Mouse (Mus musculus): ENCODE measurements around the gene Adrb1. TPM values are rescaled to one million over a fixed set of nuclear protein-coding genes. Genes with fewer than 3 reads are reported as not detected.
"Not testable (repeated sequence)": the region's sequence is repeated elsewhere in the genome, so short reads cannot be mapped to it uniquely, and the experiment has no call there.

Gene Adrb1
- total and polyA plus RNA-seq, 2 experiments from 2014 or later = 2.0 to 7.6 TPM

DNA sequence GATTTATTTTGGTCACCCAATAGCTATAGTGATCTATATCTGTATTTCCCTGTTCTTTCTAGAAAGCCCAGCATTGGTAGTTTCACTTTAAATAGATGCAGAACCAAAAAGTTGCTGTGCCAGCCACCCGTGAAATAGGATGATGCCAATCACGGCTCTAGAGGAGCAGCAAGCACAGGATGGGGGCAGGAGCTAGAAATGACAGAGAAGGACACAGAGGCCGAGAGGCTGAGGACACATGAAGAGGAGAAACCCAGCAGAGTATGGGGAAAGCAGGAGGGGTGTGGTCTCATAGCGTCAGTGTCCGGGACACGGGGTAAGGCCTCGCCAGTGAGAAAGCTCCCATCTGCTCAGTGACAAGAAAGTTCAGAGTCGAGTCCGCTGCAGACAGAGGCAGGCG is 25.9 kb downstream of the Adrb1 start:
- H3K4me1 ChIP-seq (ENCODE audit: insufficient read depth, low read length) = no peaks in the 10 kb centered on the region; the same call in 1 of the 2 replicates
- DNase-seq (ENCODE audit: low spot score) = no peak
- WGBS = 65% methylated on average over 10 of the region's 10 CpGs
- no peak overlapping the region for H3K27ac ChIP-seq (ENCODE audit: low read depth, low read length)
- no peak overlapping the region for H3K4me2 ChIP-seq (ENCODE audit: low read depth, low read length, poor library complexity, severe bottlenecking)
- no peaks in the 10 kb centered on the region for H3K36me3 ChIP-seq (ENCODE audit: insufficient read depth, low read length)
- 0 out of 2 replicates have a peak, but pooled peaks cover 3% of the 10 kb centered on the region for H3K27me3 ChIP-seq (ENCODE audit: insufficient read depth, low read length)
- H3K4me3 ChIP-seq (ENCODE audit: low read depth, low read length) = no peak overlapping the region
- H3K9ac ChIP-seq (replicated peaks; ENCODE audit: low read length, poor library complexity, severe bottlenecking) = 0 out of 2 replicates have a peak overlapping the region, but pooled peaks have one; percentile 13
- no peak for ATAC-seq (ENCODE audit: low FRiP score)
- no peak for TF ChIP-seq CTCF (IDR thresholded peaks at IDR 0.05)
- H3K9me3 ChIP-seq (ENCODE audit: low read length) = no peaks in the 10 kb centered on the region

DNA sequence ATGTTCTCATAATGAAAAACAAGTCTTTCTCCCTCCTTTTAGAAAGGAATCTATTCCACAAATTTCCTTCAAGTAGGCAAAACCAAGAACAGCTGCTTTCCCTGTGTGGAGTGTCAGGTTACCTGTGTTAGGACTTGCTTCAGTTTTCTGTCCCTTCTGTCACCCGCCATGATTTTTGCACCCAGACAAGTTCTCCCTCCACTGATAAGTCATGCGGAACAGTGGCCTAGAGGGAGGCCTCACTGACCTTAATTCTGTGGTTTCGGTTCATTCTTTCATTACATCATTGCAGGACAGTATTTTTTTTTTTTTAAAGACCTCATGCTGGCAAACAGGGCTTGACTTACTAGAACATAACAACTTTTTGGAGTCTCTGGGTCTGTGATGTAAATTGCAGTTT is 27.3 kb downstream of the Adrb1 start:
- ATAC-seq (ENCODE audit: low FRiP score) (no peak), DNase-seq (ENCODE audit: low spot score) (no peak)
- 55% methylated on average over 3 of the region's 3 CpGs for WGBS
- Histone ChIP-seq H3K27ac (ENCODE audit: low read depth, low read length) (no peak overlapping the region), H3K36me3 (ENCODE audit: insufficient read depth, low read length) (no peaks in the 10 kb centered on the region), H3K4me1 (ENCODE audit: insufficient read depth, low read length) (no peaks in the 10 kb centered on the region; the same call in 1 of the 2 replicates), H3K4me3 (ENCODE audit: low read depth, low read length) (no peak overlapping the region), H3K9me3 (ENCODE audit: low read length) (no peaks in the 10 kb centered on the region), H3K9ac (replicated peaks; ENCODE audit: low read length, poor library complexity, severe bottlenecking) (no peak overlapping the region), H3K27me3 (ENCODE audit: insufficient read depth, low read length) (no peaks in the 10 kb centered on the region), H3K4me2 (ENCODE audit: low read depth, low read length, poor library complexity, severe bottlenecking) (no peak overlapping the region)
- TF ChIP-seq CTCF (IDR thresholded peaks at IDR 0.05) = no peak

DNA sequence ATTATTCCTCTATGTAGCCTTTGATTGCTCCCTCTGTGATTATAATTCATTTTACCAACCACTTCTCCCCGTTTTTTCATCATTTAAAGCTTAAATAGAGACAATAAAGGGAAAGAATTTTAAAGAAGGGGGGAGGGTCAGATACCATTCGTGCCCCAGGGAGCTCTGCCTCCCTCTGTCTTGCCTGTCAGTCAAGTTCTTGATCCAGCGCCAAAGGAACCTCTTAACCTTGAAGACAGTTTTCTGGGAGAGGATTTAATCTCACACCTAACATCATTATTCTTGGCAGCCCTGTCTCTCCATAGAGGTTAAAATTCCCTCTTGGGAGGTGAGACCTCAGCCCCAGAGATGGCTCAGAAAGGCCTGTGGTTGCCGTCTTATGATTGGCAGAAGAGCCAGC is 28.7 kb downstream of the Adrb1 start:
- no peak overlapping the region for H3K9ac ChIP-seq (replicated peaks; ENCODE audit: low read length, poor library complexity, severe bottlenecking)
- no peak for DNase-seq (ENCODE audit: low spot score)
- no peak overlapping the region for H3K27ac ChIP-seq (ENCODE audit: low read depth, low read length)
- no peaks in the 10 kb centered on the region for H3K9me3 ChIP-seq (ENCODE audit: low read length)
- H3K36me3 ChIP-seq (ENCODE audit: insufficient read depth, low read length) = no peaks in the 10 kb centered on the region
- WGBS = 22% methylated on average over 4 of the region's 4 CpGs
- TF ChIP-seq CTCF (IDR thresholded peaks at IDR 0.05) = no peak
- H3K4me3 ChIP-seq (ENCODE audit: low read depth, low read length) = no peak overlapping the region
- H3K27me3 ChIP-seq (ENCODE audit: insufficient read depth, low read length) = no peaks in the 10 kb centered on the region
- no peak for ATAC-seq (ENCODE audit: low FRiP score)
- H3K4me1 ChIP-seq (ENCODE audit: insufficient read depth, low read length) = no peaks in the 10 kb centered on the region; the same call in 1 of the 2 replicates
- no peak overlapping the region for H3K4me2 ChIP-seq (ENCODE audit: low read depth, low read length, poor library complexity, severe bottlenecking)

DNA sequence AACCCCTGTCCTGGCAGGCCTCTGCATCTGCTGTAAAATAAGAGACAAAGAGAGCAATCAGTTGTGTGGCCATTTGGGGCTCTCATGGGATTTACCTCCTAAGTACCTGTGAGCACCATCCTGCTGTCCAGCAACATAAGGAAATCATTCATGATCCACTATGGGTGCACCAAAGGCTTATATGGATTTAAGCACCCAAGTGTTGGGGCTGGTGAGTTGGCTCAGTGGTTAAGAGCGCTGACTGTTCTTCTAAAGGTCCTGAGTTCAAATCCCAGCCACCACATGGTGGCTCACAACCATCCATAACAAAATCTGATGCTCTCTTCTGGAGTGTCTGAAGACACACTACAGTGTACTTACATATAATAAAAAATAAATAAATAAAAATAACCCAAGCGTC is 32.5 kb downstream of the Adrb1 start:
- not testable (repeated sequence) for H3K4me3 ChIP-seq (ENCODE audit: low read depth, low read length); H3K36me3 ChIP-seq (ENCODE audit: insufficient read depth, low read length); H3K27ac ChIP-seq (ENCODE audit: low read depth, low read length); ATAC-seq (ENCODE audit: low FRiP score); H3K4me2 ChIP-seq (ENCODE audit: low read depth, low read length, poor library complexity, severe bottlenecking); H3K4me1 ChIP-seq (ENCODE audit: insufficient read depth, low read length); H3K27me3 ChIP-seq (ENCODE audit: insufficient read depth, low read length); DNase-seq (ENCODE audit: low spot score); H3K9ac ChIP-seq (replicated peaks; ENCODE audit: low read length, poor library complexity, severe bottlenecking); H3K9me3 ChIP-seq (ENCODE audit: low read length)
- 93% methylated on average over 2 of the region's 2 CpGs for WGBS

DNA sequence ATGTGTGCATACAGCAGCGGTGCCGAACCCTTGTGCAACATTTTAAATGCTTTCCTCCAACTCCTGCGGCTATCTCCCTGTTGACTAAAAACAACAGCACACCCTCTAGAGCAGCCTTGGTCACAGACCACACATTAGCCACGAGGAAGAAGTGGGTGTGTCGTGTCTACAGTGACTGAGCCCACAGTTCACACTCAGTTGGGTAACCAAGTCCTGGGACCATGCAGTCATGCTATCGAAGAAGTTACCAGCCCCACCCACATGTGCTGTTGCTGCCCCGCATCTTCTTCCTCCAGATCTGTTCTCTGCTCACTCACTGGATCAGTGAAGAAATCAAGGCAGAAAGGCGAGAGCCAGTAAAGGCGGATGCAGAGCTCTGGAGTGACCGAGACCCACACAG is 34.4 kb downstream of the Adrb1 start:
- Histone ChIP-seq H3K4me1 (ENCODE audit: insufficient read depth, low read length) (no peaks in the 10 kb centered on the region), H3K36me3 (ENCODE audit: insufficient read depth, low read length) (no peaks in the 10 kb centered on the region), H3K27ac (ENCODE audit: low read depth, low read length) (no peak overlapping the region), H3K9me3 (ENCODE audit: low read length) (no peaks in the 10 kb centered on the region), H3K4me3 (ENCODE audit: low read depth, low read length) (no peak overlapping the region), H3K27me3 (ENCODE audit: insufficient read depth, low read length) (no peaks in the 10 kb centered on the region), H3K4me2 (ENCODE audit: low read depth, low read length, poor library complexity, severe bottlenecking) (no peak overlapping the region), H3K9ac (replicated peaks; ENCODE audit: low read length, poor library complexity, severe bottlenecking) (no peak overlapping the region)
- WGBS = 91% methylated on average over 10 of the region's 10 CpGs
- no peak for TF ChIP-seq CTCF (IDR thresholded peaks at IDR 0.05)
- no peak for ATAC-seq (ENCODE audit: low FRiP score)
- DNase-seq (ENCODE audit: low spot score) = no peak

DNA sequence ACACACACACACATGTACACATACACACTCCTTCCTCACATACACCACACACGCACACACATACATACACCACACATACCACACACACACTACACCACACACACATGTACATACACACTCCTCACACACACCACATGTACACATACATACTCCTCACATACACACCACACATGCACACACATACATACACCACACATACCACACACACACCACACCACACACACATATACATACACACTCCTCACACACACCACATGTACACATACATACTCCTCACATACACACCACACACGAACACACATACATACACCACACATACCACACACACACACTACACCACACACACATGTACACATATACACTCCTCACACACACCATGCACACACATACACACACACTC is 36.3 kb downstream of the Adrb1 start:
- Histone ChIP-seq H3K9me3 (ENCODE audit: low read length) (no peaks in the 10 kb centered on the region), H3K9ac (replicated peaks; ENCODE audit: low read length, poor library complexity, severe bottlenecking) (no peak overlapping the region), H3K4me3 (ENCODE audit: low read depth, low read length) (no peak overlapping the region), H3K27ac (ENCODE audit: low read depth, low read length) (no peak overlapping the region), H3K4me2 (ENCODE audit: low read depth, low read length, poor library complexity, severe bottlenecking) (no peak overlapping the region), H3K36me3 (ENCODE audit: insufficient read depth, low read length) (no peaks in the 10 kb centered on the region), H3K27me3 (ENCODE audit: insufficient read depth, low read length) (no peaks in the 10 kb centered on the region), H3K4me1 (ENCODE audit: insufficient read depth, low read length) (no peaks in the 10 kb centered on the region)
- no peak for TF ChIP-seq CTCF (IDR thresholded peaks at IDR 0.05)
- no peak for DNase-seq (ENCODE audit: low spot score)
- 87% methylated on average over 2 of the region's 2 CpGs for WGBS
- no peak for ATAC-seq (ENCODE audit: low FRiP score)

All from midbrain, postnatal 0 days (tissue).